Mouse (Mus musculus): ENCODE measurements around the gene Cops3. TPM values are rescaled to one million over a fixed set of nuclear protein-coding genes. Genes with fewer than 3 reads are reported as not detected.

Cops3 gene
- total and polyA plus RNA-seq, 2 experiments, result 11.8 to 63.4 TPM

DNA sequence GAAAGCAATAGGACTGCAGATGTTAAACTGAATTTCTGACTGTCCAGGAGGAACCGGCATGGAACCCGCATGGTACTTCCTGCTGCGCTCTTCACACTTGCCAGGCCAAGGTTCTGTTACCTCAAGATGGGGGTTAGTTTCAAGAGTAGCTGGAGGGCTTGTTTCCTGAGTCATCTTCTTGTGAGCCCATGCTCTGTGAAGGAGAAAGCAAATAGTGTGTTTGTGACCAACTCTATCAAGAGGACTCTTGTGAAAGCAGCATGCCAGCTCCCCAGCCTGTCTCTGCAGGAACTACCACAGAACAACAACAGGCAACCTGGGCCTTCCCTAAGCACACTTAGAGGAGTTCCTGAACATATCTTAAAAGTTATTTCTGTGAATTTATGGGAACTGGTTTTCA lies 21.7 kb downstream of the Cops3 start:
- DNase-seq (ENCODE audit: extremely low read depth, low read depth, low spot score), result no peak
- H3K9ac ChIP-seq (ENCODE audit: low read depth, low read length), result no peak overlapping the region
- H3K4me1 ChIP-seq (ENCODE audit: control insufficient read depth, insufficient read depth, low read length), result peaks cover 11% of the 10 kb centered on the region
- no peaks in the 10 kb centered on the region for H3K79me2 ChIP-seq (ENCODE audit: control insufficient read depth, insufficient read depth, low read length)
- H3K27me3 ChIP-seq (ENCODE audit: control insufficient read depth, insufficient read depth, low read length), result no peaks in the 10 kb centered on the region
- H3K27ac ChIP-seq (replicated peaks; ENCODE audit: insufficient read depth, low read depth, low read length), result no peak overlapping the region
- no peak for TF ChIP-seq POLR2A (IDR thresholded peaks at IDR 0.05; ENCODE audit: extremely low read depth, insufficient read depth, low read length)
- no peak for TF ChIP-seq CTCF (IDR thresholded peaks at IDR 0.05; ENCODE audit: low read depth, low read length)
- WGBS, result 98% methylated on average over 3 of the region's 3 CpGs
- H3K4me3 ChIP-seq (ENCODE audit: insufficient read depth, low read depth, low read length), result no peak overlapping the region
- peaks cover 43% of the 10 kb centered on the region for H3K36me3 ChIP-seq (ENCODE audit: control insufficient read depth, insufficient read depth, low read length)

DNA sequence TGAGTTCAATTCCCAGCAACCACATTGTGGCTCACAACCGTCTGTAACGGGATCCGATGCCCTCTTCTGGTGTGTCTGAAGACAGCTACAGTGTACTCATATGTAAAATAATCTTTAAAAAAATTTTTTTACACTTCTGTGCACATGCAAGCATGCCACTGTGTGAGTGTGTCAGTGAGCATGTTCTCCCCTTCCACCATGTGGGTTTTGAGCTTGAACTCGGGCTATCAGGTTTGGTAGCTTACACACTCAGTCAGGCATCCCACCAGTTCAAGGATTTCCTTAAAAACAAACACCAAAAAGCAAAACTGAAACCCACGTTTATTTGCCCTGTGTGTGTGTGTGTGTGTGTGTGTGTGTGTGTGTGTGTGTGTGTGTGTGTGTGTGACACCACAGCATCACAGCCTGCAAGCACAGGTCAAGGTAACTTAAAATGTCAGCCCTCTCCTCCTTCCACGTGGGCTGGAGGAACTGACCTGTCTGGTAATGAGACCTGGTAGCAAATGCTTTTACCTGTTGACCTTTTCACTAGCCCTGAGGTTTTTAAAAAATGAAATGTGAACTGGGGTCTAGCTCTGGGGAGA lies 24.1 kb downstream of the Cops3 start:
- Histone ChIP-seq H3K4me3 (ENCODE audit: insufficient read depth, low read depth, low read length) (no peak overlapping the region), H3K36me3 (ENCODE audit: control insufficient read depth, insufficient read depth, low read length) (peaks cover 31% of the 10 kb centered on the region), H3K27me3 (ENCODE audit: control insufficient read depth, insufficient read depth, low read length) (no peaks in the 10 kb centered on the region), H3K9ac (ENCODE audit: low read depth, low read length) (no peak overlapping the region), H3K79me2 (ENCODE audit: control insufficient read depth, insufficient read depth, low read length) (no peaks in the 10 kb centered on the region), H3K27ac (replicated peaks; ENCODE audit: insufficient read depth, low read depth, low read length) (peak overlapping the region; percentile 64), H3K4me1 (ENCODE audit: control insufficient read depth, insufficient read depth, low read length) (peaks cover 18% of the 10 kb centered on the region)
- 50% methylated on average over 6 of the region's 6 CpGs for WGBS
- DNase-seq (ENCODE audit: extremely low read depth, low read depth, low spot score), result peak; percentile 55
- TF ChIP-seq POLR2A (IDR thresholded peaks at IDR 0.05; ENCODE audit: extremely low read depth, insufficient read depth, low read length) (no peak), CTCF (IDR thresholded peaks at IDR 0.05; ENCODE audit: low read depth, low read length) (no peak)

DNA sequence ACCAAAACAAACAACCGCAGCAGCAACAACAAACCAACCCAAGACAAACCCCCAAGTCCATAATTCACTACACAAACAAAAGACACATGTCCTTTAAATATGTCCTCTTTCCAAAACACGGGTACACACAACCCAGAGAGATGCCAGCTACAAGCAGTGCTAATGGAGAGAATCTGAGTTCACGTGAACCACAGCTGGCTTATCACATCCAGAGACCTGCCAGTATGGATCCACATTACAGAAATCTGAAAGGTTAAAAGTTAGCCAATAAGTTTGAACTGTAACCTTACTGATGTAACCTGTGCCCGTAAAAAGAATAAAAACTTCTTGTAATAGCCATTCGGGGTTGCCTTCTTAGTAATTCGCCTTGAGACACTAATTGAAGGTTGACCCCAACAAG lies 24.7 kb downstream of the Cops3 start:
- Histone ChIP-seq H3K4me3 (ENCODE audit: insufficient read depth, low read depth, low read length) (no peak overlapping the region), H3K27ac (replicated peaks; ENCODE audit: insufficient read depth, low read depth, low read length) (peak overlapping the region; percentile 85), H3K36me3 (ENCODE audit: control insufficient read depth, insufficient read depth, low read length) (peaks cover 25% of the 10 kb centered on the region)

DNA sequence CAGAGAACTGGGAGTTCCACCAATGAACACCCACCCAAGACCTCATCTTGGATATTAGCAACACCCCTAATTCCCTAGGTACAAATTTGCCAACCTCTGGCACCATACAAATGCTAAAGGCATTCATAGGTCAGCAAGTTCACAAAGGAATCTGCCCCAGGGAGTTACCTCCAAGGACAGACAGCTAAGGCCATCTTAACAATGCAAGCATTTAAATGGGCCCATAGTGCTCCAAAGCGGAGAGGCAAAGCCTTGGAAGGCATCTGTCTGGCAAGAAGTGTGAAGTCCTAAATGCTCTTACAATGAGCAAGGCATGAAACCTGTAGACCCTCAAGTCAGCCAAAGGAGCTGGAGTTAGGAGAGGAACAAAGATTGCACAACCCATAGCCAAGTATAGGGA lies 25.3 kb downstream of the Cops3 start:
- Histone ChIP-seq H3K36me3 (ENCODE audit: control insufficient read depth, insufficient read depth, low read length) (peaks cover 19% of the 10 kb centered on the region), H3K27me3 (ENCODE audit: control insufficient read depth, insufficient read depth, low read length) (no peaks in the 10 kb centered on the region), H3K4me3 (ENCODE audit: insufficient read depth, low read depth, low read length) (no peak overlapping the region), H3K79me2 (ENCODE audit: control insufficient read depth, insufficient read depth, low read length) (no peaks in the 10 kb centered on the region), H3K4me1 (ENCODE audit: control insufficient read depth, insufficient read depth, low read length) (peaks cover 18% of the 10 kb centered on the region), H3K27ac (replicated peaks; ENCODE audit: insufficient read depth, low read depth, low read length) (peak overlapping the region; percentile 85), H3K9ac (ENCODE audit: low read depth, low read length) (no peak overlapping the region)
- TF ChIP-seq CTCF (IDR thresholded peaks at IDR 0.05; ENCODE audit: low read depth, low read length) (no peak), POLR2A (IDR thresholded peaks at IDR 0.05; ENCODE audit: extremely low read depth, insufficient read depth, low read length) (no peak)
- 100% methylated on average over 1 of the region's 1 CpGs for WGBS
- no peak for DNase-seq (ENCODE audit: extremely low read depth, low read depth, low spot score)

More for the DNA sequence above, 24.7 kb downstream of the Cops3 start:
- WGBS, result 23% methylated on average over 6 of the region's 6 CpGs
- no peaks in the 10 kb centered on the region for H3K27me3 ChIP-seq (ENCODE audit: control insufficient read depth, insufficient read depth, low read length)
- DNase-seq (ENCODE audit: extremely low read depth, low read depth, low spot score), result peak; percentile 95
- peaks cover 18% of the 10 kb centered on the region for H3K4me1 ChIP-seq (ENCODE audit: control insufficient read depth, insufficient read depth, low read length)
- TF ChIP-seq CTCF (IDR thresholded peaks at IDR 0.05; ENCODE audit: low read depth, low read length) (no peak), POLR2A (IDR thresholded peaks at IDR 0.05; ENCODE audit: extremely low read depth, insufficient read depth, low read length) (no peak)
- H3K79me2 ChIP-seq (ENCODE audit: control insufficient read depth, insufficient read depth, low read length), result no peaks in the 10 kb centered on the region
- H3K9ac ChIP-seq (ENCODE audit: low read depth, low read length), result no peak overlapping the region

DNA sequence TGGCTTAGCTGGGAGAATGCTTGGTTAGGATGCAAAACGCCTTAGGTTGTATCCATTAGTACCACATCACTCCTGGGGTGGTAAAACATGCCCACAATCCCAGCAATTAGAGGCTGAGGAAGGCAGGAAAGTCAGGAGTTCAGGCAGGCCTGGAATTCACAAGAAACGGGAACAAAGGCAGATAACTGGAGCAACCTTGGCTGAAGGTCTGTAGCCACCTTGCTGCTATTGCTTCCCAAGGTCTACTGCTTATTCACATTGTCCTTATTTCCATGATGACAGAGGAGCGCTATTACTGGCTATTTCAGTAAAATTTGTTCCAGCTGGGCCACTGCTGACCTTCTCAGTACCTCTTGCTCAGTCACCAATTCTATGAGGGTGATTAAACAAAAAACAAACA lies 26.4 kb downstream of the Cops3 start:
- Histone ChIP-seq H3K36me3 (ENCODE audit: control insufficient read depth, insufficient read depth, low read length) (peaks cover 10% of the 10 kb centered on the region), H3K27me3 (ENCODE audit: control insufficient read depth, insufficient read depth, low read length) (no peaks in the 10 kb centered on the region), H3K79me2 (ENCODE audit: control insufficient read depth, insufficient read depth, low read length) (peaks cover 5% of the 10 kb centered on the region; the same call in 1 of the 2 replicates), H3K4me3 (ENCODE audit: insufficient read depth, low read depth, low read length) (no peak overlapping the region), H3K9ac (ENCODE audit: low read depth, low read length) (no peak overlapping the region), H3K4me1 (ENCODE audit: control insufficient read depth, insufficient read depth, low read length) (peaks cover 23% of the 10 kb centered on the region), H3K27ac (replicated peaks; ENCODE audit: insufficient read depth, low read depth, low read length) (no peak overlapping the region)
- DNase-seq (ENCODE audit: extremely low read depth, low read depth, low spot score), result no peak
- TF ChIP-seq POLR2A (IDR thresholded peaks at IDR 0.05; ENCODE audit: extremely low read depth, insufficient read depth, low read length) (no peak), CTCF (IDR thresholded peaks at IDR 0.05; ENCODE audit: low read depth, low read length) (no peak)
- 78% methylated on average over 3 of the region's 3 CpGs for WGBS

DNA sequence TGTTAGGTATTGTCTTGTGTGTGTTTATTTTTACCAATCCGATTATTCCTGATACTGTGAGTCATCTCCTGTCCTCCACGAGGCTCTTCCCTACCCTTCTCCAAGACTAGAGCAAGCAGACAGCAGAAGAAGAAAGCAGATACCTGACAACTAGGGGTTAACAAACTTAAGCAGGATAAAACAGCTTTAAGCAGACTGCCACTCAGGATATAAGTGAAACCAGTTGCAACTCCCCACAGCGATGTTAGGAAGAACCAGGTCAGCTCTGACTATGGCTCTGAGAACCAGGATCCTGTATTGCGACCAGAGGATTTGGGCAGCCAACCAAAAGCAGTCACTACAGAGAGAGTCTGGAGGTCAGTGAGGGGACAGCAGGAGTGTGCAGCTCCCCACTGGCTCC lies 28.4 kb downstream of the Cops3 start:
- Histone ChIP-seq H3K79me2 (ENCODE audit: control insufficient read depth, insufficient read depth, low read length) (peaks cover 12% of the 10 kb centered on the region; the same call in 1 of the 2 replicates), H3K36me3 (ENCODE audit: control insufficient read depth, insufficient read depth, low read length) (peaks cover 15% of the 10 kb centered on the region; the same call in 1 of the 2 replicates), H3K27me3 (ENCODE audit: control insufficient read depth, insufficient read depth, low read length) (no peaks in the 10 kb centered on the region), H3K4me1 (ENCODE audit: control insufficient read depth, insufficient read depth, low read length) (peaks cover 23% of the 10 kb centered on the region), H3K27ac (replicated peaks; ENCODE audit: insufficient read depth, low read depth, low read length) (no peak overlapping the region), H3K9ac (ENCODE audit: low read depth, low read length) (no peak overlapping the region), H3K4me3 (ENCODE audit: insufficient read depth, low read depth, low read length) (no peak overlapping the region)
- WGBS, result 47% methylated on average over 4 of the region's 4 CpGs
- DNase-seq (ENCODE audit: extremely low read depth, low read depth, low spot score), result peak; percentile 11
- no peak for TF ChIP-seq POLR2A (IDR thresholded peaks at IDR 0.05; ENCODE audit: extremely low read depth, insufficient read depth, low read length)
- no peak for TF ChIP-seq CTCF (IDR thresholded peaks at IDR 0.05; ENCODE audit: low read depth, low read length)
